Mouse (Mus musculus) gastrocnemius, postnatal 36 days (tissue): ENCODE results near the gene Sephs1. TPM values are rescaled to one million over a fixed set of nuclear protein-coding genes. Genes with fewer than 3 reads are reported as not detected.

Experiments used
- DNase-seq, 2 experiments: peaks; one replicate each; pipeline ENCODE4 v3.0.0; 2022
- intact Hi-C: fragments of 180-260 bp; cut with DNase I; formaldehyde crosslinking; loops from one replicate; pipeline ENCODE4 v1.15.1; 2025
- long read RNA-seq, 2 experiments: library from polyadenylated mRNA; stranded (forward); transcript quantifications; one replicate each; pipeline ENCODE4 v2.0.0; 2021
- total RNA-seq, 2 experiments: library from RNA; stranded (reverse); gene quantifications; 2 replicates each; pipeline ENCODE4 v1.2.3; 2021

Gene Sephs1
- total RNA-seq: 10 to 100 TPM; 16.3 to 16.8 TPM
- long read RNA-seq, experiment 1, full-length matches to known transcripts: 10 of 17 reads
- long read RNA-seq, experiment 1, partial matches to known transcripts: 3 of 17 reads
- long read RNA-seq, experiment 1, other reads (novel, unspliced or antisense): 4 of 17 reads
- long read RNA-seq, experiment 2, full-length matches to known transcripts: 19 of 29 reads
- long read RNA-seq, experiment 2, partial matches to known transcripts: 0 of 29 reads
- long read RNA-seq, experiment 2, other reads (novel, unspliced or antisense): 10 of 29 reads

- intact Hi-C loops: loop anchor here (5.0 kb wide), 1 partner anchor 164 kb away; the partner anchor contains the start of gene Bend7
- DNase-seq: peak; percentile 75 to 80
Observed at GRCm38 (mm10) chr2:4881350-4882248, at the start of gene Sephs1. Gene Sephs1, plus strand, starts transcription at chr2:4881564.

- no peak for DNase-seq
- intact Hi-C loops: no loop called here
Observed at GRCm38 (mm10) chr2:4832166-4832565, 49.2 kb upstream of the Sephs1 start.

- no peak for DNase-seq
- intact Hi-C loops: no loop called here
Observed at GRCm38 (mm10) chr2:4849449-4849848, 31.9 kb upstream of the Sephs1 start.

GRCm38 (mm10) chr2:4857186-4857585, 24.2 kb upstream of the Sephs1 start:
- DNase-seq: no peak

DNA sequence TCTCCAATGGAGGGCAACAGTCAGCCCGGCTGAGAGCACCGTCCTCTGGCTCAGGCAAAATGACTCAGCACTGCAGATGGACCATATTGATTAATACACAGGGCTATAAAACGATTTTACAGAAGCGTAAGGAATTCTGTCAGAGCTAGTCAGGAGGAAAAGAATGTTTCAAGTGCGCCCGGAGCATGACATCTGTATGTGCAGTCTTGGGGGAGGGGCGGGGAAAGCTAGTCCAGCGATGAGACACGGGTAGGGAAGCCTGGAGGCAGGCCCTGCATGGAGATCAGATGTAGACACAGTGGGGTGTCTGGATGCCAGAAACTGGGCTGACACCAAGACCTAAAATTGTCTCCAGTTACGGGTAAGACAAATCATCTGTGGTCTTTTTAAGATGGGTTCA, 23.2 kb upstream of the Sephs1 start:
- intact Hi-C loops: no loop called here
- DNase-seq: no peak

More at GRCm38 (mm10) chr2:4857186-4857585, 24.2 kb upstream of the Sephs1 start:
- intact Hi-C loops: no loop called here

DNA sequence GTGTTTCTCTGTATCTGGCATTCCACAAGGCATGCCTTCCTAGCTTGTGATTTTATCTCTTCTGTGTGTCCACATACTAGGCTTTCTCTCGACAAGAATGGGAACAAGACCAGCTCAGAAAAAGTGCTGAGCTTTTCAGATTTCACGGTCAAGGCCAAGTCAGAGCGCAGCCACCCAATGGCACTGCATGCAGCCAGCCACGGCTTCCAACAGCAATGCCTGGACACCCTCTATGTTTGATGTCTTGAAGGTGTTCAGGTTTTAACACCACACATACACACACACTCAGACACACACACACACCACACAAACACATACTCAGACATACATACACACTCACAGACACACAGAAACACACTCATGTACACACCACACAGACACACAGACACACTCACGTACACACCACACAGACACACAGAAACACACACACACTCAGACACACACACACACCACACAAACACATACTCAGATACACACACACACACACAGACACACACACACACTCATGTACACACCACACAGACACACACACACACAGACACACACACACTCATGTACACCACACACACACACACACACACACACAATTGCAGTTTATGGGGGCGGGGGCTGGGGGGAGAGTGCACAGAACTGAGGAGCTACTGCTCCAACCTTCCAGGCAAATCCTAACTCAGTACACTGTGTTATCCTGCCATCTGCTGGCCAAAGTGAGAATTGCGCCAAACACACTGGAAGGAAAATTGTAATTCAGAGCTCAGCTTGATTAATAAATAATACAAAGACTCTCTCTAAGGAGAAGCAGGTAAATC, 17.2 kb upstream of the Sephs1 start:
- intact Hi-C loops: loop anchor here (5.0 to 10.0 kb wide), 4 partner anchors 147 to 1049 kb away; partner anchors contain the start of genes Bend7 and Prpf18
- DNase-seq: peak; percentile 39 to 67

GRCm38 (mm10) chr2:4864817-4865296, 16.5 kb upstream of the Sephs1 start:
- intact Hi-C loops: loop anchor here (5.0 to 10.0 kb wide), 4 partner anchors 148 to 1050 kb away; partner anchors contain the start of genes Bend7 and Prpf18
- no peak for DNase-seq

GRCm38 (mm10) chr2:4868028-4868725, 13.2 kb upstream of the Sephs1 start:
- intact Hi-C loops: loop anchor here (10.0 kb wide), 2 partner anchors 553 to 1053 kb away; no protein-coding TSS in a partner anchor
- DNase-seq: no peak

- intact Hi-C loops: no loop called here
- DNase-seq: no peak
Observed at GRCm38 (mm10) chr2:4872740-4873139, 8.6 kb upstream of the Sephs1 start.

DNA sequence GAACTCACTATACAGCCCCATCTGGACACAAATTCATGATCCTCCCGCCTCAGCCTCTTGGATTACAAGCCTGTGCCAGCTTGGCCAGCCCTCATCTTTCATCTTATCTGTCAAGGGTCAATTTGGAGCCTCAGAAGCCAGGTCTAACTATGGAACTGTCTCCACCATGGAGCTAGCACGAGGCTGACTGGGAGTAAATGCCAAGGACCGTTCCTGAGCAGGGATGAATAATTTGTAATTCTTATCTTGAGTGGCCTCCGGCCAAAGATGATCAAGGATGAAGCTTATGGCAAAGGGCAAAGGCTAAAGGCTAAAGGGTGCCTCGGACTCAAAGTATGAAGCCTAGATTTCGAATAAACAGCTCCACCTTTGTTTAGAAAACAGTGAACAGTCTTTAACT, 8.0 kb upstream of the Sephs1 start:
- no peak for DNase-seq
- intact Hi-C loops: no loop called here

DNA sequence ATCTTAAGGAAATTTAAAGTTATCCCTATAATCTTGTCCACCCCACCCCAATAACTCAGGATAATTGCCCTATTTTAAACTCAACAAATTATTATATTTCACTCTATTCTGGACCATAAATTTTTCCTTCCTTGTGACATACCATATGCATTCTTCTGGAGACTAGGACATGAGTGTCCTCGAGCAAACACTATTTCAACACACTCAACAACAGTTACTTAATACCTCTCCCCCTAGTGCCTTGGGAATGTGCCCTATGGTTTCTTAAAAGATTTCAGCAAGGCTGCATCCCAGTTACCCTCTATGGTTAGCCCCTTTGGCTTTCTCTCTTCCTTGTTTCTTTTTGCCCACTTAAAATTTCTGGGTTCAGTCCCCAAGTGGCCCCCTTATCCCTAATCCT, 6.3 kb upstream of the Sephs1 start:
- no peak for DNase-seq
- intact Hi-C loops: no loop called here

GRCm38 (mm10) chr2:4876131-4876530, 5.2 kb upstream of the Sephs1 start:
- DNase-seq: no peak
- intact Hi-C loops: no loop called here

DNA sequence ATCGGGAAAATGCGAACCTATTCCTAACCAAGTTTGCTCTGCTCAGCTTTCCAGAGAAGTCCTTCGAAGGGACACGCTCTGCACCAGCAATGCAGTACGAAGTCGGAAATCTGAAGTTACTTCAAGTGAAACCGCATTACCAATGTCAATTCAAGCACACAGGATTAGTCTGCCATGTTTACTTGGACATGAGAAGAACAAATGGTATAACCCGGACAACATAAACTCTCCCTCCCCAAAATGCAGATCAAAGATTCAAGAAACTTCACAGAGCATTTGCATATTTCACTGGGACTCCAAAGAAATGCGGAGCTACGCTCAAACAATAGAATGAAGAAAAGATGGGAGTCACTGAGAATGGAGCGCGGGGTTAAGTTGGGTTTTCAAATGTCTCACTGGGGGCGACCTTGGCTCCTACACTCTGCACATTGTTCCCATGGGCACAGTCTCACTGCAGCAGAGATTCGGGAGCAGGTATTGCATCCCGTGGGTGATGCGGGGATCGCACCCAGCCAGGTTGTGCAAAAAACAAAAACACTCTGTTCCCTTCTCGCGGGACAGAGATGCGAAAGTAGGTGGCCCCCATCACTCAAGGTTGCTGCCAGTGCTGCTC, 521 bp upstream of the Sephs1 start:
- no peak for DNase-seq
- intact Hi-C loops: loop anchor here (5.0 kb wide), 1 partner anchor 164 kb away; the partner anchor contains the start of gene Bend7

GRCm38 (mm10) chr2:4882249-4882791, 956 bp downstream of the Sephs1 start:
- DNase-seq: peak in 1 of 2 experiments; percentile 42
- intact Hi-C loops: loop anchor here (5.0 kb wide), 1 partner anchor 165 kb away; the partner anchor contains the start of gene Bend7

- intact Hi-C loops: loop anchor here (5.0 kb wide), 1 partner anchor 166 kb away; the partner anchor contains the start of gene Bend7
- no peak for DNase-seq
Observed at GRCm38 (mm10) chr2:4883009-4883704, 1.8 kb downstream of the Sephs1 start.

GRCm38 (mm10) chr2:4886896-4887295, 5.5 kb downstream of the Sephs1 start:
- intact Hi-C loops: no loop called here
- DNase-seq: no peak

DNA sequence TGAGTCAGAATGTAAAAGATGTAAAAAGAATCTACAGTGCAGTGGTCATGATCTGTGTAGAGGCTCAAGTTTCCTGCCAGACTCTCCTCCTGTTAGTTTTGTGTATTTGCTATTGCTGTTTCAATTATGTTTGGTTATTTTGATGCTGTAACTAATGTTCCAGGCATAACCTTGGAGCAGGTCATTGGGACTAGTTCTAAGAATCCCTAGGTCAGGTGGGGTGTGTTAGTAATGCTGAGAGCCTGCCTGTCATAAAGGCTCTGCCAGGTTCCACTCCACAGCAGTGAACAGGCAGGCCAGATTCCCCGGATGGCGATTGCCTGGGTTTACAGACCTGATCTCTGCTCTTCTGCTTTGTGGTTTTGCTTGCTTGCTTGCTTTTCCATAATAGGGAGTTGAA, 14.2 kb downstream of the Sephs1 start:
- DNase-seq: no peak
- intact Hi-C loops: no loop called here

DNA sequence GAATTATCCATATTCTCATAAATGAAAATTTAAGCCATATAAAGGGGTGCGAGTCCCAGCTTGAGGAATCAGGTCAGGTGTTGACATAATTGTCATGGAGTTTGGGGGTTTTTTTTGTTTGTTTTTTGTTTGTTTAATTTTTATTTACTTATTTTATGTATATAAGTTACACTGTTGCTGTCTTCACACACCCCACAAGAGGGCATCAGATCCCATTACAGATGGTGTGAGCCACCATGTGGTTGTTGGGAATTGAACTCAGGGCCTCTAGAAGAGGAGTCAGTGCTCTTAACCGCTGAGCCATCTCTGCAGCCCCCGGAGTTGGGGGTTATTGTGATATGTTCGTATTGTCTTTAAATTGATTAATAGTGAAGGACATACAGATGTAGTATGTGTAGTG, 15.6 kb downstream of the Sephs1 start:
- intact Hi-C loops: no loop called here
- DNase-seq: no peak
